Mouse (Mus musculus): Measurements from ENCODE around the gene Zfp973. TPM values are rescaled to one million over a fixed set of nuclear protein-coding genes. Genes with fewer than 3 reads are reported as not detected.
"Not testable (repeated sequence)": the region's sequence is repeated elsewhere in the genome, so short reads cannot be mapped to it uniquely, and the experiment has no call there.

Zfp973 gene
- 9.2 and 9.8 TPM in 2 replicates for polyA plus RNA-seq (2012; rRNA removed)

- not testable (repeated sequence) for DNase-seq (ENCODE audit: extremely low spot score in 1 of 2, low spot score in 1 of 2)
Observed at GRCm38 (mm10) chr2:176670222-176670621, at the start of gene Zfp973. TSS of gene Zfp973 (plus strand) at chr2:176670522.

GRCm38 (mm10) chr2:176636244-176636643 is 34.1 kb upstream of the Zfp973 start, which contains the start of gene Gm14308:
TSS of gene Gm14308 (minus strand) at chr2:176636344.
- DNase-seq (ENCODE audit: extremely low spot score in 1 of 2, low spot score in 1 of 2): not testable (repeated sequence)

GRCm38 (mm10) chr2:176708051-176708450 is 37.7 kb downstream of the Zfp973 start, which contains the start of gene Gm14305:
TSS of gene Gm14305 (plus strand) at chr2:176708328.
- DNase-seq (ENCODE audit: extremely low spot score in 1 of 2, low spot score in 1 of 2): peak; percentile 5 to 24

Other genes starting within 250 kb of the Zfp973 start
- 1.0 and 3.4 TPM in 2 replicates for gene Gm14435, start 246.9 kb upstream of the Zfp973 start, polyA plus RNA-seq (2012; rRNA removed)
- 15.5 and 19.0 TPM in 2 replicates for gene Gm14434, start 183.7 kb upstream of the Zfp973 start, polyA plus RNA-seq (2012; rRNA removed)
- not detected in 2 replicates for gene Zfp967, start 149.5 kb upstream of the Zfp973 start, polyA plus RNA-seq (2012; rRNA removed)
- 15.7 and 16.8 TPM in 2 replicates for gene Gm14308, start 34.2 kb upstream of the Zfp973 start, polyA plus RNA-seq (2012; rRNA removed)
- 39.3 and 49.9 TPM in 2 replicates for gene Gm14305, start 37.8 kb downstream of the Zfp973 start, polyA plus RNA-seq (2012; rRNA removed)
- 30.9 and 37.3 TPM in 2 replicates for gene Gm14295, start 128.1 kb downstream of the Zfp973 start, polyA plus RNA-seq (2012; rRNA removed)
- gene Gm14408, start 160.6 kb downstream of the Zfp973 start, polyA plus RNA-seq (2012; rRNA removed): not detected in 2 replicates

Measured in frontal cortex, adult 2 months (tissue).